Mouse (Mus musculus): ENCODE results near the gene Dnlz. TPM values are rescaled to one million over a fixed set of nuclear protein-coding genes. Genes with fewer than 3 reads are reported as not detected.

The Dnlz gene
- polyA plus RNA-seq, 1 experiment, result 13.4 TPM

DNA sequence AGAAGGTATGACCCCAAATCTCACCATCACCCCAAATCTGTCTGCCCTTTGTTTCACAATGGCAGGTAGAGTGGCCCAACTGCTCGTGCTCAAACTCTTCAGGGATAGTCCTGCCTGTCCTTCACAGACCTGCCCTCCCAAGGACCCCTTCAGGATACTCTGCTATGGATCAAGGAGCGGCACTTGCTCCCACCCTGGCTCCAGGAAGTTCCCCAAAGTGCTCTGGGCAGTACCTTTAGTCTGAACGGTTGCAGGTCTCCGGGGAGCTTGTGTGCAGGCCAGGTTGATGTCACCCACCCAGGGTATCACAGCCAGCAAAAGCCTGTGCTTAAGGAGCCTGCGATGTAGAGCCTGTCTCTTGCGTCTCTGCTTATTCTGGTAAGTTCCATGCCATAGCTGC, 16.0 kb upstream of the Dnlz start:
- Histone ChIP-seq H3K36me3 (ENCODE audit: control insufficient read depth, insufficient read depth, low read length) (peaks cover 47% of the 10 kb centered on the region), H3K4me1 (ENCODE audit: control insufficient read depth, insufficient read depth, insufficient read length) (no peaks in the 10 kb centered on the region), H3K27ac (ENCODE audit: insufficient read depth, low read length) (no peak overlapping the region), H3K27me3 (ENCODE audit: control insufficient read depth, insufficient read depth, low read length) (no peaks in the 10 kb centered on the region), H3K4me3 (ENCODE audit: extremely low read depth, insufficient read depth, insufficient read length) (no peak overlapping the region)
- WGBS, result 94% methylated on average over 6 of the region's 6 CpGs
- TF ChIP-seq POLR2A (IDR thresholded peaks at IDR 0.05; ENCODE audit: low read depth, low read length) (no peak), CTCF (IDR thresholded peaks at IDR 0.05; ENCODE audit: extremely low read depth, insufficient read depth, insufficient read length, insufficient replicate concordance) (no peak)
- DNase-seq (ENCODE audit: low read depth in 1 of 2, low spot score in 2 of 2), result no peak

- Histone ChIP-seq H3K4me3 (ENCODE audit: extremely low read depth, insufficient read depth, insufficient read length) (no peak overlapping the region), H3K36me3 (ENCODE audit: control insufficient read depth, insufficient read depth, low read length) (peaks cover 35% of the 10 kb centered on the region), H3K4me1 (ENCODE audit: control insufficient read depth, insufficient read depth, insufficient read length) (no peaks in the 10 kb centered on the region), H3K27me3 (ENCODE audit: control insufficient read depth, insufficient read depth, low read length) (no peaks in the 10 kb centered on the region), H3K27ac (ENCODE audit: insufficient read depth, low read length) (no peak overlapping the region)
- TF ChIP-seq POLR2A (IDR thresholded peaks at IDR 0.05; ENCODE audit: low read depth, low read length) (no peak), CTCF (IDR thresholded peaks at IDR 0.05; ENCODE audit: extremely low read depth, insufficient read depth, insufficient read length, insufficient replicate concordance) (no peak)
- WGBS, result 82% methylated on average over 10 of the region's 10 CpGs
- no peak for DNase-seq (ENCODE audit: low read depth in 1 of 2, low spot score in 2 of 2)
These were observed 13.0 kb upstream of the Dnlz start for GRCm38 (mm10) chr2:26364738-26365465.

- DNase-seq (ENCODE audit: low read depth in 1 of 2, low spot score in 2 of 2), result no peak
- WGBS, result 94% methylated on average over 5 of the region's 5 CpGs
- TF ChIP-seq CTCF (IDR thresholded peaks at IDR 0.05; ENCODE audit: extremely low read depth, insufficient read depth, insufficient read length, insufficient replicate concordance), result no peak
- TF ChIP-seq POLR2A (IDR thresholded peaks at IDR 0.05; ENCODE audit: low read depth, low read length), result no peak
- Histone ChIP-seq H3K27ac (ENCODE audit: insufficient read depth, low read length) (no peak overlapping the region), H3K4me3 (ENCODE audit: extremely low read depth, insufficient read depth, insufficient read length) (no peak overlapping the region), H3K27me3 (ENCODE audit: control insufficient read depth, insufficient read depth, low read length) (no peaks in the 10 kb centered on the region), H3K36me3 (ENCODE audit: control insufficient read depth, insufficient read depth, low read length) (peaks cover 24% of the 10 kb centered on the region), H3K4me1 (ENCODE audit: control insufficient read depth, insufficient read depth, insufficient read length) (no peaks in the 10 kb centered on the region)
These were observed 11.6 kb upstream of the Dnlz start for GRCm38 (mm10) chr2:26363481-26363880.

GRCm38 (mm10) chr2:26362991-26363390, 11.1 kb upstream of the Dnlz start:
- DNase-seq (ENCODE audit: low read depth in 1 of 2, low spot score in 2 of 2), result no peak
- no peak overlapping the region for H3K4me3 ChIP-seq (ENCODE audit: extremely low read depth, insufficient read depth, insufficient read length)
- TF ChIP-seq POLR2A (IDR thresholded peaks at IDR 0.05; ENCODE audit: low read depth, low read length) (no peak), CTCF (IDR thresholded peaks at IDR 0.05; ENCODE audit: extremely low read depth, insufficient read depth, insufficient read length, insufficient replicate concordance) (no peak)
- no peak overlapping the region for H3K27ac ChIP-seq (ENCODE audit: insufficient read depth, low read length)
- peaks cover 19% of the 10 kb centered on the region for H3K36me3 ChIP-seq (ENCODE audit: control insufficient read depth, insufficient read depth, low read length)
- no peaks in the 10 kb centered on the region for H3K4me1 ChIP-seq (ENCODE audit: control insufficient read depth, insufficient read depth, insufficient read length)
- 91% methylated on average over 5 of the region's 5 CpGs for WGBS
- H3K27me3 ChIP-seq (ENCODE audit: control insufficient read depth, insufficient read depth, low read length), result no peaks in the 10 kb centered on the region

GRCm38 (mm10) chr2:26360772-26361171, 8.9 kb upstream of the Dnlz start, which contains the start of gene Card9:
Gene Card9 (minus strand): TSS chr2:26360918.
- H3K4me1 ChIP-seq (ENCODE audit: control insufficient read depth, insufficient read depth, insufficient read length), result no peaks in the 10 kb centered on the region
- no peaks in the 10 kb centered on the region for H3K27me3 ChIP-seq (ENCODE audit: control insufficient read depth, insufficient read depth, low read length)
- no peak within 1 kb of the TSS; the same call in 1 of the 2 replicates for H3K27ac ChIP-seq (ENCODE audit: insufficient read depth, low read length)
- H3K36me3 ChIP-seq (ENCODE audit: control insufficient read depth, insufficient read depth, low read length), result peaks cover 6% of the 10 kb centered on the region; the same call in 1 of the 2 replicates
- no peak for DNase-seq (ENCODE audit: low read depth in 1 of 2, low spot score in 2 of 2)
- TF ChIP-seq CTCF (IDR thresholded peaks at IDR 0.05; ENCODE audit: extremely low read depth, insufficient read depth, insufficient read length, insufficient replicate concordance), result no peak
- 49% methylated on average over 3 of the region's 3 CpGs for WGBS
- peak within 1 kb of the TSS; percentile 7; the same call in 1 of the 2 replicates for H3K4me3 ChIP-seq (ENCODE audit: extremely low read depth, insufficient read depth, insufficient read length)

GRCm38 (mm10) chr2:26359983-26360382, 8.1 kb upstream of the Dnlz start:
- no peaks in the 10 kb centered on the region for H3K4me1 ChIP-seq (ENCODE audit: control insufficient read depth, insufficient read depth, insufficient read length)
- TF ChIP-seq POLR2A (IDR thresholded peaks at IDR 0.05; ENCODE audit: low read depth, low read length) (no peak), CTCF (IDR thresholded peaks at IDR 0.05; ENCODE audit: extremely low read depth, insufficient read depth, insufficient read length, insufficient replicate concordance) (no peak)
- no peaks in the 10 kb centered on the region for H3K36me3 ChIP-seq (ENCODE audit: control insufficient read depth, insufficient read depth, low read length)
- H3K4me3 ChIP-seq (ENCODE audit: extremely low read depth, insufficient read depth, insufficient read length), result peak overlapping the region; percentile 7; the same call in 1 of the 2 replicates
- H3K27ac ChIP-seq (ENCODE audit: insufficient read depth, low read length), result no peak overlapping the region; the same call in 1 of the 2 replicates
- DNase-seq (ENCODE audit: low read depth in 1 of 2, low spot score in 2 of 2), result no peak
- 21% methylated on average over 6 of the region's 6 CpGs for WGBS
- H3K27me3 ChIP-seq (ENCODE audit: control insufficient read depth, insufficient read depth, low read length), result no peaks in the 10 kb centered on the region

GRCm38 (mm10) chr2:26358667-26359320, 6.9 kb upstream of the Dnlz start:
- 90% methylated on average over 13 of the region's 13 CpGs for WGBS
- no peaks in the 10 kb centered on the region for H3K36me3 ChIP-seq (ENCODE audit: control insufficient read depth, insufficient read depth, low read length)
- H3K4me3 ChIP-seq (ENCODE audit: extremely low read depth, insufficient read depth, insufficient read length), result no peak overlapping the region
- TF ChIP-seq CTCF (IDR thresholded peaks at IDR 0.05; ENCODE audit: extremely low read depth, insufficient read depth, insufficient read length, insufficient replicate concordance) (no peak), POLR2A (IDR thresholded peaks at IDR 0.05; ENCODE audit: low read depth, low read length) (no peak)
- no peak for DNase-seq (ENCODE audit: low read depth in 1 of 2, low spot score in 2 of 2)
- H3K27ac ChIP-seq (ENCODE audit: insufficient read depth, low read length), result no peak overlapping the region
- no peaks in the 10 kb centered on the region for H3K27me3 ChIP-seq (ENCODE audit: control insufficient read depth, insufficient read depth, low read length)
- H3K4me1 ChIP-seq (ENCODE audit: control insufficient read depth, insufficient read depth, insufficient read length), result no peaks in the 10 kb centered on the region
